Mouse (Mus musculus) layer of hippocampus, adult 9-11 months (tissue): ENCODE results near the gene Adamtsl1.

Experiments used
- DNase-seq: peaks from one replicate; pipeline ENCODE4 v3.0.0; 2022

The Adamtsl1 gene

GRCm38 (mm10) chr4:86422586-86422985 is 908.6 kb downstream of the Adamtsl1 start:
- no peak for DNase-seq

- no peak for DNase-seq
These were observed 911.6 kb downstream of the Adamtsl1 start for GRCm38 (mm10) chr4:86425581-86425980.

GRCm38 (mm10) chr4:86426549-86426948 is 912.6 kb downstream of the Adamtsl1 start:
- DNase-seq: no peak

- no peak for DNase-seq
These were observed 913.3 kb downstream of the Adamtsl1 start for GRCm38 (mm10) chr4:86427312-86427711.

- DNase-seq: no peak
These were observed 914.2 kb downstream of the Adamtsl1 start for GRCm38 (mm10) chr4:86428091-86428745.

- no peak for DNase-seq
These were observed 921.7 kb downstream of the Adamtsl1 start for GRCm38 (mm10) chr4:86435631-86436030.

- no peak for DNase-seq
These were observed 922.4 kb downstream of the Adamtsl1 start for GRCm38 (mm10) chr4:86436336-86436735.

GRCm38 (mm10) chr4:86450468-86450867 is 936.5 kb downstream of the Adamtsl1 start:
- no peak for DNase-seq

GRCm38 (mm10) chr4:86464808-86465207 is 950.8 kb downstream of the Adamtsl1 start:
- no peak for DNase-seq
